In the genomic region with DNA sequence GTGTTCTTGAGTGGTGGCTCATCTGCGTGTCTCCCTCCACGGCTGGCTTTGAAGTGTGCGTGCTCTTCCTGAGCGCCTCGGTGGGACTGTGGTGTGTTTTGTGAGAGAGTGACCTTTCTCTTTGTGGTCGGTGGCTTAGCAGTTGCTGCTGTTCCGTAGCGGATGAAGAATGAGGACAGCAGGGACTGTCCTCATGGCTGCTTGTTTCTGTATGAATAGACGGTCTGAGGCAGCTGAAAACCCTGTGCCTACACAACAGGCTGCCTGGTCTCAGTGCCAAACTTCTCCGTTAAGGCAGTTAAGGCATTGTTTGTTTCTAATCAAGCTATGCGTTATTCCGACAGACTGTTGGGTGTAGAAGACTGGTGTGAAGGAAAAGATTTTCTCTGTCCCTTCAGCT, we compare ENCODE assay signal across 22 mouse cellular contexts.
DNase-seq lines count a peak whose midpoint lies in the region; ATAC-seq and TF ChIP-seq lines count a peak whose summit lies in the region.
"Had no signal": no experiment of that assay in that cellular context is flagged by ENCODE, and none has a peak within 500 bp of the region (broad histone marks: within the 10 kb centered on the region; RNA-seq: fewer than 3 reads in every experiment).

No protein-coding gene starts in this region.

- H3K27ac ChIP-seq in hindbrain, embryonic 15.5 days (replicated peaks): no peak overlapping the region
- no peak overlapping the region for H3K27ac ChIP-seq in hindbrain, embryonic 13.5 days
- no peak overlapping the region for H3K27ac ChIP-seq in midbrain, postnatal 0 days (ENCODE audit: low read depth, low read length)
- no peak overlapping the region for H3K27ac ChIP-seq in midbrain, embryonic 10.5 days (replicated peaks)
- H3K27ac ChIP-seq in intestine, embryonic 15.5 days: no peak overlapping the region
- H3K27ac ChIP-seq: embryonic facial prominence, embryonic 12.5 days; forebrain, embryonic 13.5 days had no signal

- peak; percentile 25 for DNase-seq in midbrain, postnatal 0 days (ENCODE audit: low spot score)
- no peak for DNase-seq in midbrain, embryonic 10.5 days (ENCODE audit: low spot score)
- no peak for DNase-seq in lung, postnatal 36 days
- DNase-seq: adrenal gland, postnatal 10 days; cerebellum, adult 9-11 months; gastrocnemius, postnatal 25 days; kidney, adult 2 months; kidney, postnatal 10 days; lung, embryonic 14.5 days; lung, postnatal 4 days; midbrain, embryonic 14.5 days; right cerebral cortex, postnatal 14 days; spleen, adult 18-20 months had no signal

- 30% methylated on average over 12 of the region's 12 CpGs for WGBS in hindbrain, embryonic 15.5 days
- WGBS in hindbrain, embryonic 13.5 days: 43% methylated on average over 12 of the region's 12 CpGs
- WGBS in midbrain, postnatal 0 days: 54% methylated on average over 12 of the region's 12 CpGs
- WGBS in midbrain, embryonic 10.5 days: 81% methylated on average over 12 of the region's 12 CpGs
- WGBS in intestine, embryonic 15.5 days: 80% methylated on average over 12 of the region's 12 CpGs

- ATAC-seq in hindbrain, embryonic 15.5 days (ENCODE audit: low FRiP score, low read depth): no peak
- no peak for ATAC-seq in hindbrain, embryonic 13.5 days (ENCODE audit: low FRiP score)
- no peak for ATAC-seq in midbrain, postnatal 0 days (ENCODE audit: low FRiP score)
- peak; percentile 33 for ATAC-seq in CD4-positive, CD25-positive, alpha-beta regulatory T cell, adult 4 months
- ATAC-seq in megakaryocyte, adult 5-6 weeks (ENCODE audit: poor library complexity, severe bottlenecking): peak; percentile 27; the same call in 1 of the 2 replicates
- no peak for ATAC-seq in intestine, embryonic 15.5 days
- ATAC-seq: forebrain, embryonic 13.5 days had no signal

- no peaks in the 10 kb centered on the region for H3K36me3 ChIP-seq in hindbrain, embryonic 15.5 days
- no peaks in the 10 kb centered on the region for H3K36me3 ChIP-seq in hindbrain, embryonic 13.5 days
- no peaks in the 10 kb centered on the region for H3K36me3 ChIP-seq in midbrain, postnatal 0 days (ENCODE audit: insufficient read depth, low read length)
- no peaks in the 10 kb centered on the region for H3K36me3 ChIP-seq in midbrain, embryonic 10.5 days
- H3K36me3 ChIP-seq in intestine, embryonic 15.5 days: no peaks in the 10 kb centered on the region
- H3K36me3 ChIP-seq: embryonic facial prominence, embryonic 12.5 days had no signal

- H3K4me3 ChIP-seq in hindbrain, embryonic 15.5 days: no peak overlapping the region
- no peak overlapping the region for H3K4me3 ChIP-seq in hindbrain, embryonic 13.5 days
- H3K4me3 ChIP-seq in midbrain, postnatal 0 days (ENCODE audit: low read depth, low read length): no peak overlapping the region
- no peak overlapping the region for H3K4me3 ChIP-seq in midbrain, embryonic 10.5 days
- no peak overlapping the region for H3K4me3 ChIP-seq in intestine, embryonic 15.5 days (replicated peaks)
- H3K4me3 ChIP-seq: embryonic facial prominence, embryonic 12.5 days; erythroblast, embryonic 14.5 days; forebrain, embryonic 13.5 days had no signal

- no peaks in the 10 kb centered on the region for H3K4me1 ChIP-seq in hindbrain, embryonic 15.5 days (replicated peaks)
- H3K4me1 ChIP-seq in hindbrain, embryonic 13.5 days (replicated peaks): no peaks in the 10 kb centered on the region; the same call in 1 of the 2 replicates
- no peaks in the 10 kb centered on the region for H3K4me1 ChIP-seq in midbrain, postnatal 0 days (ENCODE audit: insufficient read depth, low read length)
- peaks cover 6% of the 10 kb centered on the region; the same call in 1 of the 2 replicates for H3K4me1 ChIP-seq in midbrain, embryonic 10.5 days
- H3K4me1 ChIP-seq in intestine, embryonic 15.5 days (replicated peaks): no peaks in the 10 kb centered on the region
- H3K4me1 ChIP-seq: embryonic facial prominence, embryonic 12.5 days; forebrain, embryonic 13.5 days had no signal

- H3K27me3 ChIP-seq in hindbrain, embryonic 15.5 days: no peaks in the 10 kb centered on the region
- H3K27me3 ChIP-seq in hindbrain, embryonic 13.5 days: no peaks in the 10 kb centered on the region
- H3K27me3 ChIP-seq in midbrain, postnatal 0 days (ENCODE audit: insufficient read depth, low read length): no peaks in the 10 kb centered on the region
- no peaks in the 10 kb centered on the region for H3K27me3 ChIP-seq in midbrain, embryonic 10.5 days (ENCODE audit: low read depth, poor library complexity, severe bottlenecking)
- H3K27me3 ChIP-seq in intestine, embryonic 15.5 days (replicated peaks): no peaks in the 10 kb centered on the region
- H3K27me3 ChIP-seq: embryonic facial prominence, embryonic 12.5 days; forebrain, embryonic 13.5 days had no signal

- H3K9me3 ChIP-seq in hindbrain, embryonic 15.5 days: no peaks in the 10 kb centered on the region
- H3K9me3 ChIP-seq in hindbrain, embryonic 13.5 days: no peaks in the 10 kb centered on the region; the same call in 1 of the 2 replicates
- H3K9me3 ChIP-seq in midbrain, postnatal 0 days (ENCODE audit: low read length): no peaks in the 10 kb centered on the region
- H3K9me3 ChIP-seq in midbrain, embryonic 10.5 days (replicated peaks): peaks cover 5% of the 10 kb centered on the region; the same call in 1 of the 2 replicates
- no peaks in the 10 kb centered on the region for H3K9me3 ChIP-seq in intestine, embryonic 15.5 days
- H3K9me3 ChIP-seq: embryonic facial prominence, embryonic 12.5 days; forebrain, embryonic 13.5 days had no signal

- H3K9ac ChIP-seq in hindbrain, embryonic 15.5 days: no peak overlapping the region
- H3K9ac ChIP-seq in hindbrain, embryonic 13.5 days: no peak overlapping the region
- H3K9ac ChIP-seq in midbrain, postnatal 0 days (replicated peaks; ENCODE audit: low read length, poor library complexity, severe bottlenecking): no peak overlapping the region
- H3K9ac ChIP-seq in intestine, embryonic 15.5 days: no peak overlapping the region
- H3K9ac ChIP-seq: embryonic facial prominence, embryonic 12.5 days; forebrain, embryonic 13.5 days; lung, embryonic 14.5 days had no signal

- H3K4me2 ChIP-seq in hindbrain, embryonic 15.5 days: 0 out of 2 replicates have a peak overlapping the region, but pooled peaks have one; percentile 9
- H3K4me2 ChIP-seq in hindbrain, embryonic 13.5 days: no peak overlapping the region
- H3K4me2 ChIP-seq in midbrain, postnatal 0 days (ENCODE audit: low read depth, low read length, poor library complexity, severe bottlenecking): no peak overlapping the region
- H3K4me2 ChIP-seq in intestine, embryonic 15.5 days (replicated peaks): no peak overlapping the region
- H3K4me2 ChIP-seq: embryonic facial prominence, embryonic 12.5 days; forebrain, embryonic 13.5 days; liver, embryonic 11.5 days; lung, embryonic 14.5 days had no signal

- no peak for TF ChIP-seq CTCF in midbrain, postnatal 0 days (IDR thresholded peaks at IDR 0.05)

Comparison
In these comparisons a context has a peak if more than half of its experiments do, and no peak if none do; other contexts are left out.
1. ATAC-seq: peak in CD4-positive, CD25-positive, alpha-beta regulatory T cell, adult 4 months (single experiment) and megakaryocyte, adult 5-6 weeks (single experiment); none in hindbrain, embryonic 15.5 days (single experiment), hindbrain, embryonic 13.5 days (single experiment), midbrain, postnatal 0 days (single experiment) and intestine, embryonic 15.5 days (single experiment).